Mouse (Mus musculus) CD8-positive naive resting alpha-beta T cell, adult 57 days (primary cell): ENCODE results near the gene Hist1h3f. TPM values are rescaled to one million over a fixed set of nuclear protein-coding genes. Genes with fewer than 3 reads are reported as not detected.

Experiments used
- total RNA-seq: library from RNA; stranded (reverse); gene quantifications from one replicate; pipeline ENCODE4 v1.2.4, GENCODE M21; 2023

Gene Hist1h3f
- total RNA-seq: 57.2 TPM

DNA sequence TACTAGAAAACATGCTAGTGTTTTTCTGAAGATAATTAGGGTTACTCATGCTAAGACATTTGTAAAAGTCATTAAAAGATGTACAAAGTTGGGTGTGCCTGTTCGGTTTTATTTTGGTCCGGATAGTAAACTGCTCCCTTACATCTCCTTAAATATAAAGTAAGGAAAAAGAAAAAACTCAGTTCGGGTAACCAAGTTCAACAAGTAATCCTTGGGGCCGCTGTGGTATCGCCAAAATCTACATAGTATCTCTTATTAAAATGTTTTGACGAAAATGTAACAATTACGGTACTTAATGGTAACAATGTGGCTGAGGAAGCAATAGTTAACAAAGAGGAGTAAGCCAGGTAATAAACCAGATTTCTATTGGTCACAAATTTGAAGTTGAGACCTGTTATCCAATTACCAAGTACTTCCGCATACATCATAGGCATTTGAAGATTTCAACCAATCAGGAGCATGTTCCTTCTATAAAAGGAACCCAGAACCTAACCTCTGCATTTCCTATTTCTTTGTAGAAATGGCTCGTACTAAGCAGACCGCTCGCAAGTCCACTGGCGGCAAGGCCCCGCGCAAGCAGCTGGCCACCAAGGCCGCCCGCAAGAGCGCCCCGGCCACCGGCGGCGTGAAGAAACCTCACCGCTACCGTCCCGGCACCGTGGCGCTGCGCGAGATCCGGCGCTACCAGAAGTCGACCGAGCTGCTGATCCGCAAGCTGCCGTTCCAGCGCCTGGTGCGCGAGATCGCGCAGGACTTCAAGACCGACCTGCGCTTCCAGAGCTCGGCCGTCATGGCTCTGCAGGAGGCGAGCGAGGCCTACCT lies at the start of gene Hist1h3f:
Hist1h3f (plus strand) TSS at position 88 of the 822 bp plus-strand sequence.

DNA sequence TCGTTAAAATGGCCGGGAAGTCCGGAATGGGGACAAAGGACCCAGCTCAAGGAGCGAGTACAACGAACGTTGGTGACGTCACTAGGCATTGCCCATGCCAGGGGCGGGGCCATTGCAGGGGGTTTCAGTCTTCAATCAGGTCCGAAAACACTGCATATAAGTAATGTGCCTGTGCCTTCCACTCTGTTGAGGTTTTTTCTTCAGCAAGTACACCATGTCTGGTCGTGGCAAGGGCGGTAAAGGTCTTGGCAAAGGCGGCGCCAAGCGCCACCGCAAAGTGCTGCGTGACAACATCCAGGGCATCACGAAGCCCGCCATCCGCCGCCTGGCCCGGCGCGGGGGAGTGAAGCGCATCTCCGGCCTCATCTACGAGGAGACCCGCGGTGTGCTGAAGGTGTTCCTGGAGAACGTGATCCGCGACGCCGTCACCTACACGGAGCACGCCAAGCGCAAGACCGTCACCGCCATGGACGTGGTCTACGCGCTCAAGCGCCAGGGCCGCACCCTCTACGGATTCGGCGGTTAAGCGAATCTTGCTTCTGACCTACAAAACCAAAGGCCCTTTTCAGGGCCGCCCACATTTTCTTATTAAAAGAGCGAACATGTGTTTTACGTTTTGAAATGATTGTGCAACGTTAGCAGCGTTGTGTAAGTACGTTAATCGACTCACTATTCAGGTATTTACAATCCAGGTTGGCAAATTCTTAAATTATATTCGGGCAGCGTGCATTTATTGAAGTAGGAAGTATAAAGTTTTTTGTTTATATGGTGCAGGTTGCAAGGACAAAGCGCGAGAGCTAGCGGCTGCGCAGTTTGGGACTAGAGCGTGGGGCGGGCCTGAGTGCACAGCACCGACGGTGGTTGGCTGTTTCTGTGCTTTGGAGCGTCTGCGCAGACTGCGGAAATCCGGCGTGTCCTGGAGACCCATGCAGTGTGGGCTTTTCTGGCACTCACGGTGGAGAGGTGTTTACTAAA lies 12.7 kb upstream of the Hist1h3f start, which contains the start of gene Hist1h4h:
Hist1h4h (plus strand) TSS at position 150 of the 975 bp plus-strand sequence.

DNA sequence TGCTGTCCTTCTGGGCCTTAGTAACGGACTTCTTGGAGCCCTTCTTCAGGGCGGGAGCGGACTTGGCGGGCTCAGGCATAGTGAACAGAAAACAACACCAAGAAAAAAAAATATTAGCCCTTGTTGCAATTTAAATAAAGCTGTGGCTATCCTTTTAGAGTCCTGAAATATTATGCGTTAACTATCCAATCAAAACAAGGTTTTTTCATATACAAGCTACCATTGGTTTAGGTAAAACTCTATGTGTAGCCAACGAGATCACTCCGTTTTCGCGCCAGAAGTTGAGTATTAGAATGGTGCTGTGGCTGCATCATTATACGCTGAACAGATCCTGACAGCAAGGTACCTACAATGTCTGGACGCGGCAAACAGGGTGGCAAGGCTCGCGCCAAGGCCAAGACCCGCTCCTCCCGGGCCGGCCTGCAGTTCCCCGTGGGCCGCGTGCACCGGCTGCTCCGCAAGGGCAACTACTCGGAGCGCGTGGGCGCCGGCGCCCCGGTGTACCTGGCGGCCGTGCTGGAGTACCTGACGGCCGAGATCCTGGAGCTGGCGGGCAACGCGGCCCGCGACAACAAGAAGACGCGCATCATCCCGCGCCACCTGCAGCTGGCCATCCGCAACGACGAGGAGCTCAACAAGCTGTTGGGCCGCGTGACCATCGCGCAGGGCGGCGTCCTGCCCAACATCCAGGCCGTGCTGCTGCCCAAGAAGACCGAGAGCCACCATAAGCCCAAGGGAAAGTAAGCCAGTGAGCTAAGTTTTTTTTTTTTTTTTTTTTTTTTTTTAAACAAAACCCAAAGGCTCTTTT lies 10.1 kb upstream of the Hist1h3f start, which contains the start of gene Hist1h2af:
Hist1h2af (plus strand) TSS at position 347 of the 808 bp plus-strand sequence.

DNA sequence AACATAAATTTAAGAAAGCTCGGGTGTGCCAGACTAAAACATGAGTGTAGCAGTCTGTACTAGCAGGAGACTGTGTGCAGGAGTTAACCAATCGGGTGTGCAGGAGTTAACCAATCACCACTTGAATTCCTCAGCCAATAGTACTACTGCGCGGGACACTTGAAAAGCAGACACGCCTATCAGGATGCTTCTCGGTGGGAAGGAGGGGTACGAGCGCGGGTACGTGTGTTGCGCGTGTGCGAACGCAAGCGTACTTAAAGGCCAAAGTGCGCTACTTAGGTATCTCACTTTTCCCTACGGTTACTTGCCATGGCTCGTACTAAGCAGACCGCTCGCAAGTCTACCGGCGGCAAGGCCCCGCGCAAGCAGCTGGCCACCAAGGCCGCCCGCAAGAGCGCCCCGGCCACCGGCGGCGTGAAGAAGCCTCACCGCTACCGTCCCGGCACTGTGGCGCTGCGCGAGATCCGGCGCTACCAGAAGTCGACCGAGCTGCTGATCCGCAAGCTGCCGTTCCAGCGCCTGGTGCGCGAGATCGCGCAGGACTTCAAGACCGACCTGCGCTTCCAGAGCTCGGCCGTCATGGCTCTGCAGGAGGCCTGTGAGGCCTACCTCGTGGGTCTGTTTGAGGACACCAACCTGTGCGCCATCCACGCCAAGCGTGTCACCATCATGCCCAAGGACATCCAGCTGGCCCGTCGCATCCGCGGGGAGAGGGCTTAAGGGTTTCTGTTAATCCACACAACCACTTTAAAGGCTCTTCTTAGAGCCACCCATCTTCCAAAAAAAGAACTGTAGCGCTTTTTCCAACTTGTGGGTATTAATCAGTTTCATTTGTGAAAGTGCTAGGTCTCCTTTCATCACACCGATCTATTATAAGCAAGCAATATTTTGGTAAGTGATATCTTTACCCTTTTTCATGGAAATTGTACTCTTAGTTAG lies 8.4 kb upstream of the Hist1h3f start, which contains the start of gene Hist1h3g:
Hist1h3g (plus strand) TSS at position 286 of the 939 bp plus-strand sequence.

DNA sequence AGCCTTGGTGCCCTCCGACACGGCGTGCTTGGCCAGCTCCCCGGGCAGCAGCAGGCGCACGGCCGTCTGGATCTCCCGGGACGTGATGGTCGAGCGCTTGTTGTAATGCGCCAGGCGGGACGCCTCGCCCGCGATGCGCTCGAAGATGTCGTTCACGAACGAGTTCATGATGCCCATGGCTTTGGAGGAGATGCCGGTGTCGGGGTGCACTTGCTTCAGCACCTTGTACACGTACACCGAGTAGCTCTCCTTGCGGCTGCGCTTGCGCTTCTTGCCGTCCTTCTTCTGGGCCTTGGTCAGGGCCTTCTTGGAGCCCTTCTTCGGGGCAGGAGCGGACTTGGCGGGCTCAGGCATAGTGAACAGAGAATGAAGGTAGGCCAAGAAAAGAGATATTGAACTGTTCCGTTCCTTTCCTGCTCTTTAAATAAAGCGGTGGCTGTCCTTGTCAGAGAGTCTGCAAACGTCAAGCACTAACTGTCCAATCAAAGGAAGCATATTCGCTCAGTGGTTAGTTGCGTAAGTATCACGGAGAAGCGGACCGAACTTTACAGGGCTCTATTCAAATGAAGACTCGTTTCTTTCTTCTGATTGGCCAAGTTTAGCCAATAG lies 749 bp upstream of the Hist1h3f start, which contains the start of gene Hist1h2bh:
Hist1h2bh (minus strand) TSS at position 394 of the 609 bp plus-strand sequence.

DNA sequence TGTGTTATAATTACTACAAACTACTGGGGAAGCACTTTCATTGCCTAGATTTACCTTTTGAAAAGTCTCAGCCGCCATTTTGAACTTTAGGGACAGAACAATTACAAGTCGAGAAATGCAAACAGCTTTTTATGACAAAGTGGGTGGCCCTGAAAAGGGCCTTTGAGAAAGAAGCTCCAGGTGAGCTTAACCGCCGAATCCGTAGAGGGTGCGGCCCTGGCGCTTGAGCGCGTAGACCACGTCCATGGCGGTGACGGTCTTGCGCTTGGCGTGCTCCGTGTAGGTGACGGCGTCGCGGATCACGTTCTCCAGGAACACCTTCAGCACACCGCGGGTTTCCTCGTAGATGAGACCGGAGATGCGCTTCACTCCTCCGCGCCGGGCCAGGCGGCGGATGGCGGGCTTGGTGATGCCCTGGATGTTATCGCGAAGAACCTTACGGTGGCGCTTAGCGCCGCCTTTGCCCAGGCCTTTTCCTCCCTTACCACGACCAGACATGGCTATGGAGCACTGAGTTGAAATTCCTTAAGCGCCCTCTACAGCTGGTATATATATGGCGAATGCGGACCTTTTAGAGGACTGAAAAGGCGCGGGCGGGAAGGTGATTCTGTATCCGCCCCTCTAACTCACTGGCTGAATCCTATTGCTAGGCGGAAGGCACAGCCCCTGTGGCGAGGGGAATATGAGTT lies 7.4 kb downstream of the Hist1h3f start, which contains the start of gene Hist1h4f:
Hist1h4f (minus strand) TSS at position 503 of the 689 bp plus-strand sequence.

DNA sequence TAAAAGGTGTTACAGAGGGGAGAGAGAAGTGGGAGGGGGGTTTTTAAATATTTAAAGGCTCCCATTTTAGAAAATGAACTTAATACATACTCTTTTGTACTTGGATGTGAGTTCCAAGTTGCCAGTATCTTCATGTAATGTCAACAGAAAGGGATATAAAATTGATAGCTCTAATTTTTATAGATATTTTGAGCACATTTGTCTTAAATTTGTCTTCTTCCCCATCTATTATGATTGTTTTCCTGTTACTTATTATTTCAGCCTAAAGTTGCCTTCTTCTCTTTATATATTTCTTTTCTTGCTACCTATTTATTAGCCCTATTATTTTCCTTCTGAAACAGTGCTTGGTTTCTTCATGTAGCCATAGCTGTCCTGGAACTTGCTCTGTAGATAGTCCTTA lies 9.1 kb downstream of the Hist1h3f start, which contains the start of gene Hist1h1d:
Hist1h1d (plus strand) TSS at position 301 of the 400 bp plus-strand sequence.

DNA sequence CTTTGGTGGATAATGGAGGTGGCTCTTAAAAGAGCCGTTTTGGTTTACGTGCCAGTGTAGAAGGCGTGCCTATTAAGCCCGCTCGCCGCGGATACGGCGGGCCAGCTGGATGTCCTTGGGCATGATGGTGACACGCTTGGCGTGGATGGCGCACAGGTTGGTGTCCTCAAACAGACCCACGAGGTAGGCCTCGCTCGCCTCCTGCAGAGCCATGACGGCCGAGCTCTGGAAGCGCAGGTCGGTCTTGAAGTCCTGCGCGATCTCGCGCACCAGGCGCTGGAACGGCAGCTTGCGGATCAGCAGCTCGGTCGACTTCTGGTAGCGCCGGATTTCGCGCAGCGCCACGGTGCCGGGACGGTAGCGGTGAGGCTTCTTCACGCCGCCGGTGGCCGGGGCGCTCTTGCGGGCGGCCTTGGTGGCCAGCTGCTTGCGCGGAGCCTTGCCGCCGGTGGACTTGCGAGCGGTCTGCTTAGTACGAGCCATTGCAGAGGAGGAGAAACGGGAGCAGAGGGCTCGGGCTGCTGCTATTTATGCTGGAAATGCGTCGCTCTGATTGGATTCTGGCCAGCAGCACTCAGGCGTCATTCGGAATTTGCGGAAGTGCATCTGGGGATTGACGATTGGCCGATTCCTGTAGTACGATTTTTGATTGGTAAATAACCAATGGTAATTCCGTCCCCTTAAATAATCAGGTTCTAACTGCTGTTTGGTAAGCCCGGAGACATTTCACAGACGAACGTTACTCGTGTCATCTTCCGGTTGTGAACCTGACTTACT lies 18.2 kb downstream of the Hist1h3f start, which contains the start of gene Hist1h3e:
Hist1h3e (minus strand) TSS at position 487 of the 777 bp plus-strand sequence.

DNA sequence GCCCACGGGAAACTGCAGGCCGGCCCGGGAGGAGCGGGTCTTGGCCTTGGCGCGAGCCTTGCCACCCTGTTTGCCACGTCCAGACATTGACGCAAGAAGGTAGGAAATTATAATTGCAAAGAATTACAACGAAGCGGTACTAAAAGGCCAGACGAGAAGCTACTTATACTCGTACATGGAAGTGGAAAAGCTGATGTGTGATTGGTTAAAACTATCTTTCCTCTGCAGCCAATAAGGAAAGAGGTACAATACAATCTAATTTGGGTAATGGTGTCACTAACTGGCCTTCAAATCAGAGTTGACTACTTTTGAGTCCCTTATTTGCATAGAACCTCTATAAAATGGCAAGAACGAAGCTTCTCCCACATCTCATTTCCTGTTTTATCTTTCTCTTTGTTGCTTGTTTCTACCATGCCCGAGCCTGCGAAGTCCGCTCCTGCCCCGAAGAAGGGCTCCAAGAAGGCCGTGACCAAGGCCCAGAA lies 27.2 kb downstream of the Hist1h3f start, which contains the start of the genes Hist1h2ae and Hist1h2bg:
Hist1h2ae (minus strand) TSS at position 199 of the 482 bp plus-strand sequence.
Hist1h2bg (plus strand) TSS at position 375 of the 482 bp plus-strand sequence.

DNA sequence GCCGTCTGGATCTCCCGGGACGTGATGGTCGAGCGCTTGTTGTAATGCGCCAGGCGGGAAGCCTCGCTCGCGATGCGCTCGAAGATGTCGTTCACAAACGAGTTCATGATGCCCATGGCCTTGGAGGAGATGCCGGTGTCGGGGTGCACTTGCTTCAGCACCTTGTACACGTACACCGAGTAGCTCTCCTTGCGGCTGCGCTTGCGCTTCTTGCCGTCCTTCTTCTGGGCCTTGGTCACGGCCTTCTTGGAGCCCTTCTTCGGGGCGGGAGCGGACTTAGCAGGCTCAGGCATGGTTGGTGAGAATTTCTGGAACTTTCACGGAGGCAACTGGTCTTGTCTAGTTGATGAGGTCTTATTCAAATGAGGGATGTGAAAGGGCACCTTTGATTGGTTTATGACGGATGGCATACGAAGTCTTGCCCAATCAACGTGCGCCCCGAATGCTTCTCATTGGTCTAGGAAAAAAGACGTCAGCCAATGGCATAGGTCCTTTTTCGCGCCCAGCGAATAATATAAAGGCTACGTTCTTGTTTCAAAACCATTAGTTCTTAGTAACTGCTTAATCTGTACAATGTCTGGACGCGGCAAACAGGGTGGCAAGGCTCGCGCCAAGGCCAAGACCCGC lies 30.2 kb downstream of the Hist1h3f start, which contains the start of the genes Hist1h2bf and Hist1h2ad:
Hist1h2bf (minus strand) TSS at position 299 of the 627 bp plus-strand sequence.
Hist1h2ad (plus strand) TSS at position 484 of the 627 bp plus-strand sequence.

DNA sequence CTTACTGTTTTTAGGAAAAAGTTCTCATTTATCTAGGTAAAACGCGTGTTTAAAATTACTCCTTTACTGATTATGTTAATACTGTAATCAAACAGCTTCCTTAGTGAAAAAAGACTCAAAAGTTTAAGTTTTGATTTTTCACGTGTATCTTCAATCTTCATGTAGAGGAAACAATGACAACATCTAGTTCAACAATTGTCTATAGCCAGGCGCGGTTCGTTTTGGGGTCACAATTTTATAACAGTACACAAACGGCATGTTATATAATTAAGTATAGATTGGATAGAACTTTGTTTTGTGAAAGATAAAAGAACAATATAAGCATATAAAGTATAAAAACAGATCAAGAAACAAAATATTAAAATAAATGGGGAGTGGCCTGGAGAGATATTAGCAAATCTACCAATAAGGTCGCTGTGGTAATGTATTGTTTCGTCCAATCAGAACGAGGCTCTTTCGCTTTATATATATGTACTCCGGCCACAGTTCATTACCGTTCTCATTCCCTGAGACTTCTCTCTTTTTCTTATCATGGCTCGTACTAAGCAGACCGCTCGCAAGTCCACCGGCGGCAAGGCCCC lies 31.5 kb downstream of the Hist1h3f start, which contains the start of gene Hist1h3d:
Hist1h3d (plus strand) TSS at position 493 of the 581 bp plus-strand sequence.

DNA sequence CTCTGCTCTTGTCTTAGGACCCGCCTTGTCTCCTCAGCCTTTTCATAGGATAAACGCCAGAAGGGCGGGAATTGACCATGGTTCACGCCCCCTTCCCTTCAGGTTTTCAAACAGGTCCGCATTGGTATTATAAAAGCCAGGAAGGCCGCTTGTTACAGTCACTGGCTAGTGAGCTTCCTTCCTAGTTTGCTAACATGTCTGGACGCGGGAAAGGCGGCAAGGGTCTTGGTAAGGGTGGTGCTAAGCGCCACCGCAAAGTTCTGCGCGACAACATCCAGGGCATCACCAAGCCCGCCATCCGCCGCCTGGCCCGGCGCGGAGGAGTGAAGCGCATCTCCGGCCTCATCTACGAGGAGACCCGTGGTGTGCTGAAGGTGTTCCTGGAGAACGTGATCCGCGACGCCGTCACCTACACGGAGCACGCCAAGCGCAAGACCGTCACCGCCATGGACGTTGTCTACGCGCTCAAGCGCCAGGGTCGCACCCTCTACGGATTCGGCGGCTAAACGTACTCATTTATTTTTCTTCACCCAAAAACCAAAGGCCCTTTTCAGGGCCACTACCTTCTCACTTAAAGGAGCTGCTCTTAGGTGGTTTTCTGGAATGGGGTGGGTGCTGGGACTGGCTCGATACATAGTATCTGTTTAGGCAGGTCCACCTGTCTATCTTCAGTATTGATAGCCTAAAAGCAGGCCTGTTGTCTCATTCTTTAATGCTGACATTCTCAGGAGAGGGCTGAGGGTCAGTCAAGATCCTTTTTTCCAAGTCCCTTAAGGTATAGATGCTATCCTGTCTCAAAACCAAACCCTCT lies 37.8 kb downstream of the Hist1h3f start, which contains the start of gene Hist1h4d:
Hist1h4d (plus strand) TSS at position 191 of the 811 bp plus-strand sequence.

